Mouse (Mus musculus) lung, adult 18-20 months (tissue): ENCODE data around the gene Rilp.
"Not testable (repeated sequence)": the region's sequence is repeated elsewhere in the genome, so short reads cannot be mapped to it uniquely, and the experiment has no call there.

ENCODE experiments used
- DNase-seq, 2 experiments: peaks; one replicate each; pipeline ENCODE4 v3.0.0; 2022; ENCODE audit warnings: mixed read lengths in 2 of 2

Gene Rilp

DNA sequence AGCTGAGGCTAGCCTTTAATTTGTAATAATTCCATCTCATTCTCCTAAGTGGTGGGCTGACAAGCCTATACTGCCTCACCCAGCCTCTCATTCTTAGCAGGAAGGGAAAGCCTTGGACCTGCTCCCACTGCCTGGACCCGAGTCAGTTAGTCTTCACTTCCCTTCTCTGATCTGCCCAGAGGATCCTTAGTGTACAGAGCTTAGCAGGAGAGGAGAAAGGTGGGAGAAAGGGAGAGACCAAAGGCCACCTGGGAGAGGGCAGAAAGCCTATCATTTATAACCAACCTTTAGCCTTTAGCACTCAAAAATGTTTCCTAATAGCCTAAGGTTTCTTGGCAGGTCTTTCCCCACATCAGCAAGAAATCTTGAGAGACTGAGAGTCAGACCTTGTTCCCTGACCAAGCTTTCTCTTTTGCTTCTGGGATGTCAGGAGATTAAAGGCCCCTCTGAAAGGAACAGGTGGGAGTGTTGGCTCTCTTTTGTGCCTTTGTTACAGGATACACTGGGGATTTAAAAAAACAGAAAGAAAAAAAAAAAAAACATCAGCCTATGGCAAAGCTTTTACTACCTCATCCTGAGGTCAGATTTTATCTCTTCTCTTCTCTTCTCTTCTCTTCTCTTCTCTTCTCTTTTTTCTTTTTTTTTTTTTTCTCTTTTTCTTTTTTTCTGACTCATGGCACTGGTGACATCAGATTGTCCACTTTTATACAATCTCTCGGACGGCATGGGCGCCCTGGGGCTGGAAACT is 24.6 kb downstream of the Rilp start:
- no peak for DNase-seq

- DNase-seq: no peak
These were observed 25.4 kb downstream of the Rilp start for GRCm38 (mm10) chr11:75535106-75535795.

DNA sequence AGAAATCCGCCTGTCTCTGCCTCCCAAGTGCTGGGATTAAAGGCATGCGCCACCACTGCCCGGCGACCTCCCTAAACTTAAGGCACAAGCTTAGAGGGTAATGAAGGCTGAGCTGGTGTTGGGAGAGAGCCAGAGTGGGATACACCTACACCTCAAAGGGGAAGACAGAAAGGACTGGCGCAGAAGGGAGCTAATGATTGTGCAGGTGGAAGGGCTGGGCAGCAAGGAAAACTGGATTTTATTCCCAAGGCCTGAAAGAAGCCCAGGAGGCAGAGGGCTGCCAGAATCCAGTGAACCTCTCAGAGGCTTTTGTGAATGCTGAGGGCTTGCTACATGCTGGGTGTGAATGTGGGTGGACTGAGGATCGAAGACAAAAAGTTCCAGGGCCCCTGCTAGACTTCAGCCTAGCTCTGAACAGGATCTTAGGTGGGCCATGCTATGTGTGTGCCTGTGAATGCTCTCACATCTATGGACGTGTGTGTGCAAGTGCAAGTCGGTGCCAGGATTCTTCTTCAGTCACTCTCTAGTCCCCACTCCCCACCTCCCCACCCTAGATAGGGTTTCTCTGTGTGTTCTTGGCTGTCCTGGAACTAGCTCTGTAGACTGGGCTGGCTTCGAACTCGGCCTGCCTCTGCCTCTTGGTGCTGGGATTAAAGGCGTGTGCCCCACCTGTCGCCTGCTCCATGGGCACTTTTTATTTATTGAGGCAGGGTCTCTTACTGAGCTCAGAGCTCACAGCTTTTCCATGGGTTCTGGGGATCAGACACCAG is 26.5 kb downstream of the Rilp start:
- no peak for DNase-seq

- DNase-seq: no peak
These were observed 27.1 kb downstream of the Rilp start for GRCm38 (mm10) chr11:75537025-75537414.

- no peak for DNase-seq
These were observed 27.7 kb downstream of the Rilp start for GRCm38 (mm10) chr11:75537491-75538183.

DNA sequence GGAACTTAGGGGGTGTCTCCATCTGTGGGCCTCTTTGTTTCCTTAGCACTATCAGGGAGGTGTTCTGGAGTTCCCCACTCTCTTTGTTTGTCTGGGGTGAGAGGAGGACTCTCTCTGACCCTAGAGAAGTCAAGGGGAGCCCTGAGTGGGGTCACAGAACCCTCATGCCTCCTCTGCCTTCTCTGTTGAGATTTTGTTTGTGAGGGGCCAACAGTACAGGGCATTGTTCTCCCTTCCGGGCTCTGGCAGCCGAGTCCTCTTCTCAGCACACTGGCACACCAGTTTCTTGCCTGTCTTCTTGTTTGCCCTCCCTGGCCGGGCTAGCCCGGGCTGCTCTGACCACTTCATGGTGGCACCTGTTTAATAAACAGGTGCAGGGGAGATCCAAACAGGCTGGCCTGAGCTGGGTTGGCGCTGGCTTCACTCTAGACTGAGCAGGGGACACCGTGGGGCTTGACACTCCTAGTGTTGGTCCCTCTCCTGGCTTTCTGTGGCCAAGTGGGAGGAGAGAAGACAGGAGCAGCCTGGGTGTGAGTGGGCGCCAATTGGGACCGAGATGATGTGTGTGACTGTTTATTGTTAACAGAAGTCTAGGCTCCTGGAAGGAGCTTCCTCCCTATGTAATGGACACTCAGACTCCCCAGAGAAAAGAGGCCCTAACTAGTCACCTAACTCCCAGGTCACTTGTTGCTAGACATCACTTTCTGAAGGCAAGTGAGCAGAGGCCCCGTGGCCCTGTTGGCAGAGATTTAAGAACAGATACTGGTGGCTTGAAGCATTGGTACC is 28.5 kb downstream of the Rilp start:
- peak; percentile 56 to 67 for DNase-seq

DNA sequence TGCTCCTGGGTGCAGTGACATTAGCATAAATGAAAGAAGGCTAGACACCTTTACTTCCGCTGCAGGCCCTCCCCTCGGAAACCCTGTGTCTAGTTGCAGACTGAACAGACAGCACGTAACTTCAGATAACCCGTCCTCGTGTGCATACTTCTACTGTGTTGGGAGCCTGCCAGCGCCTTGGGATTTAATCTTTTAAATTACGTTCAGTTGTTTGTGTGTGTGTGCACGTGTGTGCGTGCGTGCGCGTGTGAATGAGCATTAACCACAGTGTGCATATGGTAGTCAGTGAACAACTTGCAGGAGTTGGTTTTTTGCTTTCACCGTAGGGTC is 29.0 kb downstream of the Rilp start:
- DNase-seq: no peak

- no peak for DNase-seq
These were observed 30.3 kb downstream of the Rilp start for GRCm38 (mm10) chr11:75540209-75540608.

- peak in 1 of 2 experiments; percentile 50 for DNase-seq
These were observed 31.1 kb downstream of the Rilp start for GRCm38 (mm10) chr11:75540710-75541581.

DNA sequence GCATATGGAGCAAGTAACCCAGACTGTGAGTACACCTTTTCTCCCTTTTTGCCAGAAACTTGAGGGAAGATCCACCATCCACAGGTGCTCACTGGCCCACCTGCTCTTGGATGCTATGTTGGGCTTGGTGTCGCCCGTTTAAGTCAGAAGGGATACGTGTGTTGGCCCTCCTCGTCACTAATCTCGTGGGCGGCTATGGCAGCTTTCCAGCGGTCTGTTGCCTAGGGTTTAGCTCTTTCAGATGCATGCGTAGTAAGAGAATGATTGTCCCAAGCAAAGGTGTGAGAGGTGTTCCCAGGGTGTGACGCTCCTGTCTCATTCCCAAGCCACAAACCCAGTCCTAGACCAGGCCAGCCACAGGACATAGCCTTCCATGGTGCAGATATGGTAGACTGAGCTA is 34.8 kb downstream of the Rilp start:
- no peak for DNase-seq

- no peak for DNase-seq
These were observed 36.2 kb downstream of the Rilp start for GRCm38 (mm10) chr11:75546057-75546456.

DNA sequence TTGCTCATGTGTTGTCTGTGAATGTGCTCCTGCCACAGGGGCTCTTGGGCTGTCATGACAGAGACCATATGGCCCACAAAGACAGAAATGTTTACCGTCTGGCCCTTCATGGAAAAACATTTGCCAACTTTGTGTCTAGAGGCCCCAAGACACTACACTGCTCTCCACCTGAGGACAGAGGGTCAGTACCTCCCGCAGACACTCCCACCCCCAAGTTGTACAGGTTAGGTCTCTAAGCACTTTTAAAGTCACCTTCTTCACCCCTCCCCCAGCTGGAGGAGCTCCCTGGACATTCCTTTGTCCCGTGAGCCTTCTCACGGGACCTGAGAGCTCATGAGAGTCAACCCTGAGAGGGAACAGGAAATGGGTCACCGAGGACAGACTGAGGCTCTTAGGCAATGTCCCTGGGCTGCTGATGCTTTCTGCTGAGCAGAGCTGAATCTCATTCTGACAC is 39.8 kb downstream of the Rilp start:
- DNase-seq: peak; percentile 78 to 89

DNA sequence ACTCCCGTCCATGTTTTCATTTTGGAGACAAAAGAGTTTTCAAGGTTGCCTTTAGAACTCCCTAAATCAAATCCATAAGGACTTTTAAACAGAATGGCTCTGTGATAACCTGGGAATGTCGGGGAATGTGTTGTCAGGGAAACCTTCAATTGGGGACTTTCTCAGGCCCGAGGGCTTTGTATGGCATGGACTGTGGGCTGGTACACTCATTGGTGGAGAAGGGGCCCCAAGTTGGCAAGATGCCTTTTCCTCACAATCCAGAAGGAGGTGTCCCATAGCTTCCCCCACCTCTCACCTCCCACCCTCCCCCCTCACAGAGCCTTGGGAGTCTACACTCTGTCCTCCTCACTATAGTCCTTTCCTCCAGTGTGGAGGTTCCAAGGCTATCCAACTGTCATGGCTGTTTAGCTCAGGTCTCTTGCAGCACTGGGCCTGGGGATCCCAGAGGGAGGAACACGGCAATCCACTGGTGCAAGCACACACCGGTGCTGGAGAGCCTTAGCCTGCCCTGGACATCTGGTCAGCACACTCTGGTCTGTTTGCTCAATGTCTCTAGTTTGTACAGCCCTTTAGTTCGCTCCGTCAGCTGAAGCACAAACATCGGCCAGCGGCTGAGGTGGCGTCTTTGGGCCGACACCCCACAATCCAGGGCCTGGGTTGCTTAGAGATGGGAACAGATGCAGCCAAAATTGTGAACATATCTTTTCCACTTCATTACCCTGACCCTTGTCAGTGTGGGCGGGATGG is 40.5 kb downstream of the Rilp start:
- peak; percentile 77 to 87 for DNase-seq

- no peak for DNase-seq
These were observed 41.4 kb downstream of the Rilp start for GRCm38 (mm10) chr11:75551321-75551720.

GRCm38 (mm10) chr11:75551961-75552441 is 42.1 kb downstream of the Rilp start:
- DNase-seq: peak; percentile 61 to 69

GRCm38 (mm10) chr11:75552906-75553482 is 43.1 kb downstream of the Rilp start:
- DNase-seq: no peak

DNA sequence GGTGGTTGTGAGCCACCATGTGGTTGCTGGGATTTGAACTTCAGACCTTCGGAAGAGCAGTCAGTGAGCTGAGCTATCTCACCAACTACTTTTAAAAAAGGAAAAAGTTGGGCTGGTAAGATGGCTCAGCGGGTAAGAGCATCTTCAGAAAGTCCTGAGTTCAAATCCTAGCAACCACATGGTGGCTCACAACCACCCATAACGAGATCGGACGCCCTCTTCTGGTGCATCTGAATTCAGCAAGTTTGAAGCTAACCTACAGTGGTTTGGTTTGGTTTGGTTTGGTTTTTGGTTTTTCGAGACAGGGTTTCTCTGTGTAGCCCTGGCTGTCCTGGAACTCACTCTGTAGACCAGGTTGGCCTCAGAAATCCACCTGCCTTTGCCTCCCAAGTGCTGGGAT is 46.1 kb downstream of the Rilp start:
- not testable (repeated sequence) for DNase-seq

DNA sequence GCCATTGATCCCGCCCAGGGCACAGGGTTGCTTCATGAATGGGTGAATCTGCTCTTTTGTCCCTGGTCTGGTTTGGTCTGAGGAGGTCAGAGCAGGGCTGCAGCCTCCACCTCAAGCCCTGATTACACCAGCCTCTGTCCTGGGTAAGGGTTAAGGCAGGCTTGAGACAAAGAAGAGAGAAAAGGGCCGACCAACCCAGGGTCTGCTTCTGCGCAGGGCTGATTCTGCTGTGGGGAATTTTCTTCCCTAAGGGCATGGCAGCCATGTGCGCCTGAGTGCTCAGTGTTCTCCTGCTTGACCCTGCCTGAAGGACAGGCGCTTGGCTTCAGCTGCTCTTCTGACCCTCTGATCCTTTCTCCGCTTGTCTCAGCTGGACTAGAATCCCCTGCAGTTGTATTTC is 47.2 kb downstream of the Rilp start:
- DNase-seq: no peak

DNA sequence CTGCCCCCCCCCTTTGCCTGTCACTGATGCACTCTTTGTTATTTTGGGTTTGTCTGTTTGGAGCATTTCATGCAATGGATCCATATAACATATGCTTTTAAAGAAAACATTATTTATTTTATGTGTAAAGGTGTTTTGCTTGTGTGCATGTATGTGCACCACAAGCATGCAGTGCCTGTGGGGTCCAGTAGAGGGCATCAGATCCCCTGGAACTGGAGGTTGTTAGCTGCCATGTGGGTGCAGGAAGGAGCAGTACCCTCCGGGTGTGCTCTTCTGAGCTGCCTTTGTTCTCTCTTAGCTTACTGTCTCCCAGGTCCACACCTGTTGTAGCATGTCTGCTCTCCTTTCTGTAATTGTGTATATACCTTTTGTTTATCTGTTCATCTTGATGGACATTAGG is 48.2 kb downstream of the Rilp start:
- no peak for DNase-seq
